Mouse (Mus musculus) embryonic stem cell, embryonic (primary cell): ENCODE results near the gene Arhgef15.
"Not testable (repeated sequence)": the region's sequence is repeated elsewhere in the genome, so short reads cannot be mapped to it uniquely, and the experiment has no call there.

Source experiments
- CTCF ChIA-PET, 4 experiments: fragments of 300-600 bp in 2 of 4; fragments of 350-600 bp in 2 of 4; sonication (Branson Sonifier 250); formaldehyde crosslinking; loops; one replicate each; lab custom pipeline; 2022; ENCODE audit warnings: inconsistent platforms in 2 of 4; lab: Charles Lee
- POLR2A ChIA-PET, 4 experiments: fragments of 300-600 bp in 2 of 4; fragments of 350-600 bp in 2 of 4; sonication (Branson Sonifier 250); formaldehyde crosslinking; loops; one replicate each; lab custom pipeline; 2022; ENCODE audit warnings: antibody characterized with exemption in 4 of 4, inconsistent platforms in 1 of 4; lab: Charles Lee

Gene Arhgef15

DNA sequence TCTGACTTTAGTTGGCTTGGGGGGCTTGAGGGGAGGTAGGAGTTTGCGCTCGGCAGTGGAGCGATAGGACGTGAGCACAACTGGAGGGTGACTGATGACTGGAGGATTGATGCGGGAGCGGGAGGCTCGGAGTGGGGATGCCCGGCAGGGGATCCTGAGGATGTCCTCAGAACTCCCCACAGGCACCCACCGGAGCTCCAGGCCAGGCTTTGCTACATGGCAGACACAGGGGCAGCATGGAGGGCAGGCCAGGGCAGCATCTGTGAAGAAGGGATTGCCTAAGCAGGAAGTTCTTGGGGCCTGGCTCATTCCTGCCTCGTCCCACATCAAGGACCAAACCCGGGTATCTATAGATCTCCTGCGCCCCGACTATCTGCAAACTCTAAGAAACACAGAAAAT is 3.4 kb downstream of the Arhgef15 start:
- POLR2A ChIA-PET = interaction anchor here in 3 of 4 experiments (0.6 to 5.9 kb wide), 17 partner anchors 9 to 132 kb away, joined by 3 to 46 read pairs (median 4); partner anchors contain the start of gene Slc25a35 (in 1 of the 3)

GRCm38 (mm10) chr11:68947542-68947993 is 9.7 kb downstream of the Arhgef15 start:
- ChIA-PET CTCF (interaction anchor here in 1 of 4 experiments (0.5 kb wide), 1 partner anchor 444 kb away, joined by 3 read pairs; no protein-coding TSS in a partner anchor), POLR2A (interaction anchor here in 3 of 4 experiments (0.6 to 4.8 kb wide), 9 partner anchors 7 to 149 kb away, joined by 3 to 35 read pairs (median 5); partner anchors contain the start of gene Arhgef15 (in 1 of the 3))

More for the DNA sequence above, 3.4 kb downstream of the Arhgef15 start:
- CTCF ChIA-PET = interaction anchor here in 1 of 4 experiments (0.9 kb wide), 1 partner anchor 79 kb away, joined by 3 read pairs; no protein-coding TSS in a partner anchor

DNA sequence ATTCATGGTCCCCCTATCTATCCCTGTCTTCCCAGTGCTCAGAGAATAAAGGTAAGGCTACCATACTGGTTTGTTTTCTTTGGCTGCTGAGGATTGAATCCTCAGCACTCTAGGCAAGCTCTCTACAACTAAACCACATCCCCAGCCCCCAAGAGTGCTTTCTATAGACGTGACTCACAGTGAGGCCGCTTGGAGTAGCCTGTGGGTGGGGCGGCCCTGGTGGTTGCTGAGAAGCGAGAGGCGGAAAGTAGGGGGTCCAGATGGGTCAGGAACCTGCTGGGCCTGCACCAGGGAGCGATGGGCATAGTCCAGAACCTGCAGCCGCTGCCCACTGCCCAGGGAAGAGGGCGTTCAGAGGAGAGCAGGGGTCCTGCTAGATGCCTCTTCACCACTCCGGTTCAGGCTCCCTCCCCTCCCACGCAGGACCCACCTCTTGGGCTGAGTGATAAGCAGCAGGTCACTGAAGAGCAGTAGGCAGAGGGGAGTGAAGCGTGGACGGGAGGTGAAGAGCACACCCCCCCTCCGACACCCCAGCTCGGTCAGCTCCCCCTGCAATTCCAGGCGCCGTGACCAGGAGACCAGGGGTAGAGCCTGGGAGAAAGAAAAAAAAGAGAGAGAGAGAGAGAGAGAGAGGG is 10.4 kb downstream of the Arhgef15 start:
- POLR2A ChIA-PET = interaction anchor here in 3 of 4 experiments (0.7 to 4.8 kb wide), 9 partner anchors 7 to 95 kb away, joined by 3 to 35 read pairs (median 4); partner anchors contain the start of gene Arhgef15 (in 1 of the 3)
- CTCF ChIA-PET = interaction anchor here in 2 of 4 experiments (0.5 to 0.6 kb wide), 2 partner anchors 49 to 443 kb away, joined by 3 read pairs; no protein-coding TSS in a partner anchor

DNA sequence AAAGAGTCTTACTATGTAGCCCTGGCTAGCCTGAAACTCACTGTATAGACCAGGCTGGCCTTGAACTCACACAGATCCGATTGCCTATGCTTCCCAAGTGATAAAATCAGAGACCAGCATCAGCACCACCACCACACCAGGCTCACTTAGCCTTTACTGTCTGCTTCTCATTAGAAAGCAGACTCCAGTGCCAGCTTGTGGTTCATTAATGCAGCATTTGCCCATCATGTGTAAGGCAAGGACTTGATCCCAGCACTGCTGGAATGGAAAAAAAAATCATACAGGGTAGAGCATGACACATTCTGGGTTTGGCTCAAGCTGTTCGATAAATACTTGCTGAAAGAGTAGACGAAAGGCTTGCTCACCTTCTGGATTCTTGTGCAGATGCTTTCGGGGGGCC is 11.3 kb downstream of the Arhgef15 start:
- ChIA-PET CTCF (interaction anchor here in 1 of 4 experiments (0.8 kb wide), 1 partner anchor 21 kb away, joined by 3 read pairs; no protein-coding TSS in a partner anchor), POLR2A (interaction anchor here in 2 of 4 experiments (0.7 to 10.3 kb wide), 3 partner anchors 9 to 43 kb away, joined by 3 to 103 read pairs (median 3); no protein-coding TSS in a partner anchor)

- ChIA-PET POLR2A (interaction anchor here in 3 of 4 experiments (0.5 to 10.3 kb wide), 5 partner anchors 10 to 107 kb away, joined by 3 to 103 read pairs (median 3); partner anchors contain the start of gene Slc25a35 (in 1 of the 3)), CTCF (interaction anchor here in 1 of 4 experiments (0.8 kb wide), 1 partner anchor 22 kb away, joined by 3 read pairs; no protein-coding TSS in a partner anchor)
These were observed 12.0 kb downstream of the Arhgef15 start for GRCm38 (mm10) chr11:68945245-68945644.

GRCm38 (mm10) chr11:68942731-68943130 is 14.5 kb downstream of the Arhgef15 start:
- CTCF ChIA-PET = no interaction called here
- POLR2A ChIA-PET = interaction anchor here in 3 of 4 experiments (0.6 to 10.3 kb wide), 11 partner anchors 12 to 131 kb away, joined by 3 to 103 read pairs (median 5); partner anchors contain the start of genes Arhgef15 (in 1 of the 3) and Odf4 (in 1 of the 3)

DNA sequence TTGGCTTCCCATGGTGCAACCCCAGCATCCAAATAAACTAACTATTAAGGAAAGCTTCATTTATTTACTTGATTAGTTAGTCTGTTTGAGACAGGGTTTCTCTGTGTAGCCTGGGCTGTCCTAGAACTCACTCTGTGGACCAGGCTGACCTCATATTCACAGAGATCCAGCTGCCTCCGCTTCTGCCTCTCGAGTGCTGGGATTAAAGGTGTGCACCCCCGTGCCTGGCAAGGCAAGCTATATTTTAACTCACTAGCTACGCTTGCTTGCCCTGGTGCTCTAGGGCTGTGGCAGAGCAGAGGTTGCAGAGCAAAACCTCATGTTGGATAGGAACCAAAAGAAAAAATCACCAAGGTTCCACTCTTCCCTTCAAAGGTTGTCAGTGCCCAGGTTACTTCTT is 16.8 kb downstream of the Arhgef15 start:
- ChIA-PET CTCF (interaction anchor here (0.5 to 2.5 kb wide), 7 partner anchors 17 to 42 kb away, joined by 3 to 13 read pairs (median 4); partner anchors contain the start of genes Arhgef15 (in 1 of the 4) and Slc25a35 (in 1 of the 4)), POLR2A (interaction anchor here (0.5 to 10.3 kb wide), 54 partner anchors 9 to 614 kb away, joined by 3 to 103 read pairs (median 5); partner anchors contain the start of genes Arhgef15 (in 2 of the 4), Slc25a35 (in 2 of the 4), Kcnab3 (in 1 of the 4) and Myh10 (in 1 of the 4))

DNA sequence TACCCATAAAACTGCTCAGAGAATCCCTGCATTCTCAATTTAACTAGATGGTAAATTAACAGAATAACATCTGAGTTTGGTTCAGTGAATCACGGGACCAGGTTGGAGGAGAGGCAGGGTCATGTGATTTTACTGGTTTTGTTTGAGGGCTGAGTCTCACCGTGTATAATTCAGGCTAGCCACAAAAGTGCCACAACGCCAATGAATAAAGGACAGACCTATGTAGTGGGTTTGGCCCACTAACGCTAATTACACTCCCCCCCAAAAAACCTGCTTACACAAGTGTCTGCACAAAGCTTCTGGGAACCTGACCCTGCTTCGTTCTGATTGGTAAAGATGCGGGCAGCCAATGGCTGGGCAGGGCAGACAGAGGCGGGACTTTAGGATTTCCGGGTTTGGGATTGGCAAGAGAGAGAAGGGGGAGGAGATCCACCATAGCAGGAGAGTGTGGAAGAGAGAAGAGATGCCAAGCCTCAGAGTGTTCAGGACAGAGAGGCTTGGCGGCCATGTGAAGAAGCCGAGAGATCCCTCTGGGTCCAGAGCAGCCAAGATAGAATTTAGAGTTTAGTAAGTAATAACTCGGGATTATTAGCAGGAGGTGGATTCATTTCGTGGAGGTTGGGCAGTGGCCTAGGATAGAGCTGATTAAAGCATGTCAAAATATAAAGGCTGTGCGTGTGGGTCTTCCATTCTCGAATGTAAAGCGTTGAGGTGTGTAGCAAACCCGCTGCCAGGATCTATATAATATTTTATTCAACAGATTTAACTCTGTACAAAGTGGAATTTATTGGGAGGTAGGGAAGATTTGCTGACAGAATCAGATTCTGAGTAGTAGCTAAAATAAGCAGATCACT is 17.6 kb downstream of the Arhgef15 start:
- ChIA-PET POLR2A (interaction anchor here (0.5 to 10.3 kb wide), 72 partner anchors 7 to 614 kb away, joined by 3 to 103 read pairs (median 4); partner anchors contain the start of genes Odf4 (in 3 of the 4), Arhgef15 (in 2 of the 4), Slc25a35 (in 2 of the 4) and Borcs6 (in 1 of the 4)), CTCF (interaction anchor here (0.9 to 2.5 kb wide), 11 partner anchors 11 to 373 kb away, joined by 3 to 13 read pairs (median 3); partner anchors contain the start of gene Slc25a35 (in 1 of the 4))

DNA sequence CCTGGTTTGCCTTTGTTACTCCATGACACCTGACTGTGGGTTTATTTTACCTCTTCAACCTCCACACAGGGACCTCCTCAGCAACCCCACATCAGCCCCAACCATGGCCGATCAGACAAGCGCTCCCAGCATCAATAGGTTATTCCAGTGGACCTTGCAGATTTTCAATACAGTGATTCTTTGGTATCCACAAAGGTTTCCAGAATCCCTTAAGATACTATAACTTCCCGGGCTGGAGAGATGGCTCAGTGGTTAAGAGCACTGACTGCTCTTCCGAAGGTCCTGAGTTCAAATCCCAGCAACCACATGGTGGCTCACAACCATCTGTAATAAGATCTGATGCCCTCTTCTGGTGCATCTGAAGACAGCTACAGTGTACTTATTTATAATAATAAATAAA is 20.3 kb downstream of the Arhgef15 start:
- POLR2A ChIA-PET = interaction anchor here in 2 of 4 experiments (0.7 to 10.3 kb wide), 5 partner anchors 12 to 69 kb away, joined by 3 to 103 read pairs (median 21); no protein-coding TSS in a partner anchor
- CTCF ChIA-PET = not testable (repeated sequence)

DNA sequence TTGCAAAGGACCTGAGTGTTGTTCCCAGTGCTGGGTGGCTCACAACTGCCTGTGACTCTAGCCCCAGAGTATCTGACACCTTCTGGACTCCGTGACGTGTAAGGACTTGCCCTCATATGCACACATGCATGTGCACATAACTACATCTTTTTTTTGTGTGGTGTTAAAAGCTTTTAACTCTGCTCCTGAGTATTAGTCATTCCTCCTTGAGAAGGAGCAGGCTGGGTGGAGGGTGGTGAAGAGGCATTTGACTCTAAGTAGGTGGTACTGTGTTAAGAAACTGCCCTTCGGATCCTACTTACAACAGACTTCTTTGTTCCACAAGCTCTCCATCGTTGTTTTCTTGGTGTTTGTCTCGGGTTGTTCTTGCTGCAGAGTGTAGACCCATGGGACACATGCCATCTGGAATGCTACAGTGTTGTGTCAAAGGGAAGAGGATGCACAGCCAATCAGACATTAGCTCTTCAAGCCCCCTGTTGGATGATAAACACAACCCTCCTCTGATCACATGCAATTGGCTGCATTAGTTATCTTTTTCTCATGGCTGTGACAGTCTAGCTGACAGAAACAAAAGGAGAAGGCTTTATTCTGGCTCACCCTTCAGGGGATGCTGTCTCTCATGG is 23.3 kb downstream of the Arhgef15 start:
- CTCF ChIA-PET = interaction anchor here in 1 of 4 experiments (1.1 kb wide), 1 partner anchor 36 kb away, joined by 3 read pairs; no protein-coding TSS in a partner anchor
- POLR2A ChIA-PET = interaction anchor here in 3 of 4 experiments (0.7 to 1.7 kb wide), 9 partner anchors 8 to 33 kb away, joined by 3 to 8 read pairs (median 5); partner anchors contain the start of gene Slc25a35 (in 1 of the 3)

GRCm38 (mm10) chr11:68929947-68930346 is 27.3 kb downstream of the Arhgef15 start:
- ChIA-PET POLR2A (interaction anchor here in 2 of 4 experiments (0.6 to 14.1 kb wide), 10 partner anchors 10 to 112 kb away, joined by 3 to 126 read pairs (median 3); no protein-coding TSS in a partner anchor), CTCF (interaction anchor here in 1 of 4 experiments (0.5 kb wide), 1 partner anchor 632 kb away, joined by 5 read pairs; no protein-coding TSS in a partner anchor)

DNA sequence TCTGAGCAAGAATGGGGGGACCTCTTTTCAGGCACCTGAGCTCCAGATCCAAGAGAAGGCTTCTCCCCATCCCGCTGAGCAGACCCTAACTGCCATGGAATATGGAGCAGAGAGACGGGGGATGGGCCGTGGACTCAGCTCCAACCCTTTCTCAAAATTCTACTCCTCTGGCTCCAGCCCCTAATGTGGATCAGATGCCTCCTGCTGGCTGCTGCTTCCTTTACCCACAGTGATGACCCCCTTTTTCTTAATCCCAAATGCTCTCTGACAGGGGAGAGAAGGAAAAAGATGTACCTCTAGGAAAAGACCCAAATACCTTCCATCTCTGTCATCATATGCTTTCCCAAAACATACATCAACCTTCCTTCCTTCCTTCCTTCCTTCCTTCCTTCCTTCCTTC is 30.3 kb downstream of the Arhgef15 start, which contains the start of gene Odf4:
Gene Odf4, minus strand, starts transcription at position 101 of the 400 bp plus-strand sequence.
- ChIA-PET POLR2A (interaction anchor here in 3 of 4 experiments (1.3 to 14.1 kb wide), 7 partner anchors 8 to 86 kb away, joined by 3 to 126 read pairs (median 4); no protein-coding TSS in a partner anchor), CTCF (interaction anchor here in 1 of 4 experiments (0.6 kb wide), 1 partner anchor 32 kb away, joined by 5 read pairs; no protein-coding TSS in a partner anchor)

- CTCF ChIA-PET = interaction anchor here in 1 of 4 experiments (1.3 kb wide), 1 partner anchor 58 kb away, joined by 4 read pairs; no protein-coding TSS in a partner anchor
These were observed 32.5 kb downstream of the Arhgef15 start for GRCm38 (mm10) chr11:68924749-68925148.

GRCm38 (mm10) chr11:68923191-68923590 is 34.1 kb downstream of the Arhgef15 start:
- ChIA-PET POLR2A (interaction anchor here in 2 of 4 experiments (0.7 to 14.1 kb wide), 5 partner anchors 11 to 184 kb away, joined by 3 to 126 read pairs (median 3); no protein-coding TSS in a partner anchor), CTCF (interaction anchor here in 1 of 4 experiments (0.7 kb wide), 1 partner anchor 208 kb away, joined by 3 read pairs; no protein-coding TSS in a partner anchor)

More at GRCm38 (mm10) chr11:68924749-68925148, 32.5 kb downstream of the Arhgef15 start:
- POLR2A ChIA-PET = interaction anchor here in 3 of 4 experiments (0.7 to 14.1 kb wide), 4 partner anchors 16 to 68 kb away, joined by 4 to 126 read pairs (median 24); no protein-coding TSS in a partner anchor

DNA sequence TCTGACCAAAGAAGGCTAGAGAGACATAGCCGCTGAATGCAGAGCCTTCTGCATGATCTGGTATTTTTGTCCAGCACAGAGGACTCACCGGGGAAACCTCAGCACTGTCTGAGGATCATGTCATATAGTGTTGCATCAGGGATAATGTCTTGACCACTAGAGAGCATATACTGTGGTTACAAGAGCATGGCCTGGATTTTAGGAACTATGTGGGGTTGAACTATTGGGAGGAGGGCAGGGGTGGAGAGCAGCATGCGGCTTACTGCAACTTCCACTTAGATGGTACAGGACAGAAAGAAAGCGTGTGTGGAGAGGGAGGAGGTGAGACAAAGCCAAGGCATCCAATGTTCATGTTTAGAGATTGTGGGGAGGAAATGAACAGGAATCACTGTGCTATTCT is 42.7 kb downstream of the Arhgef15 start:
- ChIA-PET POLR2A (interaction anchor here in 2 of 4 experiments (2.5 to 2.9 kb wide), 2 partner anchors 9 to 11 kb away, joined by 21 to 25 read pairs; no protein-coding TSS in a partner anchor), CTCF (interaction anchor here in 1 of 4 experiments (1.0 kb wide), 1 partner anchor 68 kb away, joined by 3 read pairs; no protein-coding TSS in a partner anchor)
